Mouse (Mus musculus) heart, embryonic 11.5 days (tissue): ENCODE measurements at regions not wholly inside any gene's neighbourhood (a gene's known extent, or its start where the extent isn't known, plus 50 kb on each side); places are given as distances from the start of the nearest gene placed in this dataset.
A peak's percentile ranks its signal among the peaks of the same experiment; 100 is the strongest.

Source experiments
- ATAC-seq: fragments of 200-750 bp; cut with Nextera tagmentation; replicated peaks from 2 replicates; pipeline ENCODE4 v1.8.0; 2017; ENCODE audit warnings: moderate library complexity; ENCODE audit not compliant: insufficient number of reproducible peaks, low FRiP score, low TSS enrichment
- H3K27ac ChIP-seq: fragments of 300-500 bp; sonication (generic); 2 replicates; pipeline ENCODE4 v1.5.1; 2014; ENCODE audit warnings: mild to moderate bottlenecking, low read depth, low read length
- H3K27me3 ChIP-seq: fragments of 300-500 bp; sonication (generic); 2 replicates; pipeline ENCODE4 v1.6.1; 2014; ENCODE audit warnings: mild to moderate bottlenecking, low read length, mixed read lengths; ENCODE audit not compliant: control insufficient read depth, insufficient read depth
- H3K36me3 ChIP-seq: fragments of 300-500 bp; sonication (generic); 2 replicates; pipeline ENCODE4 v1.6.1; 2014; ENCODE audit warnings: mild to moderate bottlenecking, low read length, moderate library complexity, mixed read lengths; ENCODE audit not compliant: control insufficient read depth, insufficient read depth
- H3K4me1 ChIP-seq: fragments of 300-500 bp; sonication (generic); 2 replicates; pipeline ENCODE4 v1.6.1; 2014; ENCODE audit warnings: low read length; ENCODE audit not compliant: control insufficient read depth, insufficient read depth
- H3K4me2 ChIP-seq: fragments of 300-500 bp; sonication (generic); 2 replicates; pipeline ENCODE4 v1.6.1; 2014; ENCODE audit warnings: mild to moderate bottlenecking, moderate library complexity
- H3K4me3 ChIP-seq: fragments of 300-500 bp; sonication (generic); 2 replicates; pipeline ENCODE4 v1.5.1; 2014; ENCODE audit warnings: low read depth, low read length
- H3K9ac ChIP-seq: fragments of 300-500 bp; sonication (generic); 2 replicates; pipeline ENCODE4 v1.6.1; 2014; ENCODE audit warnings: mild to moderate bottlenecking, low read depth, low read length, moderate library complexity
- H3K9me3 ChIP-seq: fragments of 300-500 bp; sonication (generic); replicated peaks from 2 replicates; pipeline ENCODE4 v1.6.1; 2016; ENCODE audit warnings: low read length; ENCODE audit not compliant: control insufficient read depth
- WGBS: fragments of 180-500 bp; shearing (Covaris S2); extraction: QIAGEN DNeasy Blood & Tissue Kit; methylation state at CpG from one replicate; pipeline ENCODE4 v1.1.7; 2014; ENCODE audit not compliant: insufficient replicate concordance; 5-methylcytosine and 5-hydroxymethylcytosine counted together

- no peak for ATAC-seq
- H3K9ac ChIP-seq: no peak overlapping the region
- H3K36me3 ChIP-seq: no peaks in the 10 kb centered on the region
- H3K9me3 ChIP-seq: no peaks in the 10 kb centered on the region
- no peaks in the 10 kb centered on the region for H3K4me1 ChIP-seq
- H3K4me3 ChIP-seq: no peak overlapping the region
- WGBS: 81% methylated on average over 4 of the region's 4 CpGs
- no peak overlapping the region for H3K4me2 ChIP-seq
- H3K27me3 ChIP-seq: no peaks in the 10 kb centered on the region; the same call in 1 of the 2 replicates
- H3K27ac ChIP-seq: no peak overlapping the region
Observed at GRCm38 (mm10) chr7:135882306-135882705, 166.1 kb upstream of the Mki67 start.

- WGBS: 31% methylated on average over 3 of the region's 3 CpGs
- H3K36me3 ChIP-seq: no peaks in the 10 kb centered on the region
- no peak overlapping the region for H3K4me3 ChIP-seq
- peaks cover 4% of the 10 kb centered on the region; the same call in 1 of the 2 replicates for H3K4me1 ChIP-seq
- peaks cover 4% of the 10 kb centered on the region for H3K27me3 ChIP-seq
- H3K9ac ChIP-seq: no peak overlapping the region
- no peak for ATAC-seq
- no peak overlapping the region for H3K27ac ChIP-seq
- peaks cover 2% of the 10 kb centered on the region; the same call in 1 of the 2 replicates for H3K9me3 ChIP-seq
- H3K4me2 ChIP-seq: peak overlapping the region; percentile 57
Observed at GRCm38 (mm10) chr7:135888598-135888997, 172.4 kb upstream of the Mki67 start.

- Histone ChIP-seq H3K27me3 (peaks cover 4% of the 10 kb centered on the region), H3K36me3 (no peaks in the 10 kb centered on the region), H3K4me1 (peaks cover 4% of the 10 kb centered on the region; the same call in 1 of the 2 replicates), H3K27ac (no peak overlapping the region; the same call in 1 of the 2 replicates), H3K9ac (peak overlapping the region; percentile 12; the same call in 1 of the 2 replicates), H3K4me3 (no peak overlapping the region), H3K9me3 (peaks cover 2% of the 10 kb centered on the region; the same call in 1 of the 2 replicates), H3K4me2 (peak overlapping the region; percentile 57)
- 15% methylated on average over 17 of the region's 17 CpGs for WGBS
- no peak for ATAC-seq
Observed at GRCm38 (mm10) chr7:135889016-135889726, 173.0 kb upstream of the Mki67 start.

GRCm38 (mm10) chr7:135898876-135899275 lies 182.7 kb upstream of the Mki67 start:
- Histone ChIP-seq H3K9me3 (no peaks in the 10 kb centered on the region), H3K4me3 (no peak overlapping the region), H3K27ac (no peak overlapping the region), H3K9ac (no peak overlapping the region), H3K36me3 (no peaks in the 10 kb centered on the region), H3K4me2 (no peak overlapping the region), H3K27me3 (no peaks in the 10 kb centered on the region), H3K4me1 (peaks cover 5% of the 10 kb centered on the region; the same call in 1 of the 2 replicates)
- 67% methylated on average over 2 of the region's 2 CpGs for WGBS
- ATAC-seq: no peak

- peaks cover 5% of the 10 kb centered on the region; the same call in 1 of the 2 replicates for H3K4me1 ChIP-seq
- H3K27me3 ChIP-seq: no peaks in the 10 kb centered on the region
- H3K27ac ChIP-seq: no peak overlapping the region
- no peaks in the 10 kb centered on the region for H3K9me3 ChIP-seq
- WGBS: 80% methylated on average over 5 of the region's 5 CpGs
- ATAC-seq: no peak
- H3K4me2 ChIP-seq: no peak overlapping the region
- no peak overlapping the region for H3K4me3 ChIP-seq
- H3K36me3 ChIP-seq: no peaks in the 10 kb centered on the region
- no peak overlapping the region for H3K9ac ChIP-seq
Observed at GRCm38 (mm10) chr7:135899765-135900164, 183.6 kb upstream of the Mki67 start.

- Histone ChIP-seq H3K4me2 (no peak overlapping the region), H3K4me3 (no peak overlapping the region)
Observed at GRCm38 (mm10) chr7:135900861-135901321, 184.7 kb upstream of the Mki67 start.

GRCm38 (mm10) chr7:135902106-135903055 lies 186.2 kb upstream of the Mki67 start:
- H3K9ac ChIP-seq: no peak overlapping the region
- ATAC-seq: 0 out of 2 replicates have a peak, but pooled peaks have one; percentile 39
- no peaks in the 10 kb centered on the region for H3K9me3 ChIP-seq
- H3K27ac ChIP-seq: no peak overlapping the region
- peaks cover 5% of the 10 kb centered on the region; the same call in 1 of the 2 replicates for H3K4me1 ChIP-seq
- no peaks in the 10 kb centered on the region for H3K27me3 ChIP-seq
- no peak overlapping the region for H3K4me3 ChIP-seq
- H3K4me2 ChIP-seq: no peak overlapping the region
- 56% methylated on average over 13 of the region's 13 CpGs for WGBS
- H3K36me3 ChIP-seq: no peaks in the 10 kb centered on the region

More at GRCm38 (mm10) chr7:135900861-135901321, 184.7 kb upstream of the Mki67 start:
- peaks cover 5% of the 10 kb centered on the region; the same call in 1 of the 2 replicates for H3K4me1 ChIP-seq
- ATAC-seq: 0 out of 2 replicates have a peak, but pooled peaks have one; percentile 42
- H3K9me3 ChIP-seq: no peaks in the 10 kb centered on the region
- 27% methylated on average over 10 of the region's 10 CpGs for WGBS
- no peaks in the 10 kb centered on the region for H3K36me3 ChIP-seq
- no peak overlapping the region for H3K9ac ChIP-seq
- no peak overlapping the region for H3K27ac ChIP-seq
- no peaks in the 10 kb centered on the region for H3K27me3 ChIP-seq

- Histone ChIP-seq H3K4me1 (no peaks in the 10 kb centered on the region), H3K4me3 (no peak overlapping the region), H3K36me3 (no peaks in the 10 kb centered on the region), H3K27me3 (no peaks in the 10 kb centered on the region), H3K9me3 (no peaks in the 10 kb centered on the region), H3K4me2 (no peak overlapping the region), H3K27ac (no peak overlapping the region), H3K9ac (no peak overlapping the region)
- no peak for ATAC-seq
Observed at GRCm38 (mm10) chr7:135911376-135911775, 195.2 kb upstream of the Mki67 start.
